Mouse (Mus musculus) hindbrain, postnatal 0 days (tissue): Measurements from ENCODE around the gene Cul3. TPM values are rescaled to one million over a fixed set of nuclear protein-coding genes. Genes with fewer than 3 reads are reported as not detected.

Experiments
- ATAC-seq: fragments of 200-750 bp; cut with Nextera tagmentation; 2 replicates; pipeline ENCODE4 v1.8.0; 2017; ENCODE audit warnings: mild to moderate bottlenecking, moderate TSS enrichment, moderate library complexity
- DNase-seq: peaks from one replicate; pipeline ENCODE4 v3.0.0-alpha.2; 2015; ENCODE audit warnings: low spot score
- H3K27ac ChIP-seq: fragments of 300-500 bp; sonication (generic); 2 replicates; pipeline ENCODE4 v1.5.1; 2014; ENCODE audit warnings: mild to moderate bottlenecking
- H3K27me3 ChIP-seq: fragments of 300-500 bp; sonication (generic); 2 replicates; pipeline ENCODE4 v1.6.1; 2014; ENCODE audit warnings: low read length, mixed read lengths; ENCODE audit not compliant: insufficient read depth
- H3K36me3 ChIP-seq: fragments of 300-500 bp; sonication (generic); 2 replicates; pipeline ENCODE4 v1.6.1; 2014; ENCODE audit warnings: low read length, mixed read lengths; ENCODE audit not compliant: insufficient read depth
- H3K4me1 ChIP-seq: fragments of 300-500 bp; sonication (generic); 2 replicates; pipeline ENCODE4 v1.6.1; 2014; ENCODE audit warnings: antibody characterized with exemption, low read length, mixed read lengths; ENCODE audit not compliant: insufficient read depth
- H3K4me2 ChIP-seq: fragments of 300-500 bp; sonication (generic); 2 replicates; pipeline ENCODE4 v1.6.1; 2014; ENCODE audit warnings: low read depth, mild to moderate bottlenecking, low read length, moderate library complexity, mixed read lengths
- H3K4me3 ChIP-seq: fragments of 300-500 bp; sonication (generic); 2 replicates; pipeline ENCODE4 v1.5.1; 2014; ENCODE audit warnings: low read length
- H3K9ac ChIP-seq: fragments of 300-500 bp; sonication (generic); replicated peaks from 2 replicates; pipeline ENCODE4 v1.6.1; 2014; ENCODE audit warnings: mild to moderate bottlenecking, low read length, moderate library complexity, mixed read lengths
- H3K9me3 ChIP-seq: fragments of 300-500 bp; sonication (generic); 2 replicates; pipeline ENCODE4 v1.6.1; 2016; ENCODE audit warnings: low read length, mixed read lengths
- CTCF ChIP-seq: IDR thresholded peaks from 2 replicates; pipeline ENCODE4 v1.5.1; 2016; ENCODE audit warnings: antibody characterized with exemption, control low read depth, low read depth
- WGBS: fragments of 180-500 bp; shearing (Covaris S2); extraction: QIAGEN DNeasy Blood & Tissue Kit; methylation state at CpG from one replicate; pipeline ENCODE4 v1.1.7; 2014; 5-methylcytosine and 5-hydroxymethylcytosine counted together
- polyA plus RNA-seq: library from polyadenylated mRNA; unstranded; fragments of >200 nt; fragmentation: Nextera tagmentation; extraction: Ambion mirVana; gene quantifications from 2 replicates; pipeline ENCODE4 v1.2.1, GENCODE M21; 2015
- total RNA-seq: library from RNA; depleted of rRNA; stranded (reverse); fragments of >200 nt; gene quantifications from 2 replicates; pipeline ENCODE4 v1.2.3, GENCODE M21; 2014; rRNA removed

The Cul3 gene
- total RNA-seq (47.6 and 51.9 TPM in 2 replicates), polyA plus RNA-seq (22.6 and 33.1 TPM in 2 replicates)

- Histone ChIP-seq H3K9me3 (no peaks in the 10 kb centered on the region), H3K4me3 (peak within 1 kb of the TSS; percentile 82), H3K9ac (peak within 1 kb of the TSS; percentile 88), H3K27me3 (no peaks in the 10 kb centered on the region), H3K27ac (peak within 1 kb of the TSS; percentile 99), H3K36me3 (no peaks in the 10 kb centered on the region), H3K4me1 (peaks cover 4% of the 10 kb centered on the region), H3K4me2 (peak within 1 kb of the TSS; percentile 79)
- WGBS = 2% methylated on average over 36 of the region's 85 CpGs
- peak; percentile 99 for DNase-seq
- peak; percentile 99 for ATAC-seq
- TF ChIP-seq CTCF = 0 out of 2 replicates have a peak, but pooled peaks have one; percentile 6
Observed at GRCm38 (mm10) chr1:80340436-80341376, at the start of gene Cul3. Cul3 (minus strand) TSS chr1:80340480.

- Histone ChIP-seq H3K27ac (no peak overlapping the region), H3K27me3 (no peaks in the 10 kb centered on the region), H3K9ac (no peak overlapping the region), H3K9me3 (no peaks in the 10 kb centered on the region), H3K36me3 (no peaks in the 10 kb centered on the region), H3K4me2 (no peak overlapping the region), H3K4me3 (no peak overlapping the region), H3K4me1 (no peaks in the 10 kb centered on the region)
- ATAC-seq = no peak
- no peak for DNase-seq
- no peak for TF ChIP-seq CTCF
- WGBS = 86% methylated on average over 7 of the region's 7 CpGs
Observed at GRCm38 (mm10) chr1:80389518-80389917, 49.2 kb upstream of the Cul3 start.

- Histone ChIP-seq H3K27me3 (no peaks in the 10 kb centered on the region), H3K4me2 (no peak overlapping the region), H3K36me3 (no peaks in the 10 kb centered on the region), H3K9me3 (no peaks in the 10 kb centered on the region), H3K27ac (no peak overlapping the region), H3K4me3 (no peak overlapping the region), H3K9ac (no peak overlapping the region), H3K4me1 (no peaks in the 10 kb centered on the region)
- no peak for TF ChIP-seq CTCF
- ATAC-seq = no peak
- DNase-seq = no peak
- 80% methylated on average over 25 of the region's 25 CpGs for WGBS
Observed at GRCm38 (mm10) chr1:80383613-80384589, 43.6 kb upstream of the Cul3 start.

- 69% methylated on average over 7 of the region's 7 CpGs for WGBS
- no peak for TF ChIP-seq CTCF
- no peak overlapping the region for H3K4me2 ChIP-seq
- no peak overlapping the region for H3K27ac ChIP-seq
- H3K4me1 ChIP-seq = no peaks in the 10 kb centered on the region
- no peak overlapping the region for H3K9ac ChIP-seq
- DNase-seq (no peak), ATAC-seq (no peak)
- no peaks in the 10 kb centered on the region for H3K27me3 ChIP-seq
- no peaks in the 10 kb centered on the region for H3K9me3 ChIP-seq
- no peak overlapping the region for H3K4me3 ChIP-seq
- H3K36me3 ChIP-seq = no peaks in the 10 kb centered on the region
Observed at GRCm38 (mm10) chr1:80382928-80383327, 42.6 kb upstream of the Cul3 start.

- H3K36me3 ChIP-seq = no peaks in the 10 kb centered on the region
- H3K27me3 ChIP-seq = no peaks in the 10 kb centered on the region
- H3K4me2 ChIP-seq = no peak overlapping the region
- 31% methylated on average over 4 of the region's 4 CpGs for WGBS
- DNase-seq = no peak
- ATAC-seq = no peak
- no peak overlapping the region for H3K27ac ChIP-seq
- no peaks in the 10 kb centered on the region for H3K4me1 ChIP-seq
- no peaks in the 10 kb centered on the region for H3K9me3 ChIP-seq
- no peak overlapping the region for H3K9ac ChIP-seq
- TF ChIP-seq CTCF = no peak
- no peak overlapping the region for H3K4me3 ChIP-seq
Observed at GRCm38 (mm10) chr1:80381302-80381701, 41.0 kb upstream of the Cul3 start.

- Histone ChIP-seq H3K4me3 (no peak overlapping the region), H3K27ac (no peak overlapping the region), H3K4me2 (no peak overlapping the region), H3K9me3 (no peaks in the 10 kb centered on the region), H3K4me1 (no peaks in the 10 kb centered on the region), H3K27me3 (no peaks in the 10 kb centered on the region), H3K9ac (no peak overlapping the region), H3K36me3 (no peaks in the 10 kb centered on the region)
- ATAC-seq (no peak), DNase-seq (no peak)
- no peak for TF ChIP-seq CTCF
- WGBS = 88% methylated on average over 3 of the region's 3 CpGs
Observed at GRCm38 (mm10) chr1:80372010-80372409, 31.7 kb upstream of the Cul3 start.
